Comparison of ENCODE assay signal across 8 mouse cellular contexts in genomic region chr6:49074117-49074490, GRCm38 (mm10). TPM values are rescaled to one million over a fixed set of nuclear protein-coding genes. Genes with fewer than 3 reads are reported as not detected.
A peak's percentile ranks its signal among the peaks of the same experiment; 100 is the strongest.
DNase-seq lines count a peak whose midpoint lies in the region; ATAC-seq and TF ChIP-seq lines count a peak whose summit lies in the region.

No protein-coding gene starts in this region.

- H3K4me1 ChIP-seq in kidney, embryonic 15.5 days, result peaks cover 16% of the 10 kb centered on the region
- H3K4me1 ChIP-seq in forebrain, embryonic 14.5 days (ENCODE audit: control insufficient read depth, insufficient read depth, low read length), result peaks cover 7% of the 10 kb centered on the region
- peaks cover 9% of the 10 kb centered on the region for H3K4me1 ChIP-seq in limb, embryonic 15.5 days
- H3K4me1 ChIP-seq in midbrain, postnatal 0 days (ENCODE audit: insufficient read depth, low read length), result peaks cover 6% of the 10 kb centered on the region; the same call in 1 of the 2 replicates

- H3K36me3 ChIP-seq in kidney, embryonic 15.5 days, result peaks cover 11% of the 10 kb centered on the region
- H3K36me3 ChIP-seq in forebrain, embryonic 14.5 days (ENCODE audit: control insufficient read depth, insufficient read depth, low read length), result no peaks in the 10 kb centered on the region
- no peaks in the 10 kb centered on the region for H3K36me3 ChIP-seq in limb, embryonic 15.5 days
- H3K36me3 ChIP-seq in midbrain, postnatal 0 days (ENCODE audit: insufficient read depth, low read length), result no peaks in the 10 kb centered on the region

- peak; percentile 69 for ATAC-seq in kidney, embryonic 15.5 days (replicated peaks; ENCODE audit: low FRiP score)
- ATAC-seq in forebrain, embryonic 14.5 days, result peak; percentile 64; the same call in 1 of the 2 replicates
- peak; percentile 49 for ATAC-seq in limb, embryonic 15.5 days (ENCODE audit: insufficient number of reproducible peaks, low FRiP score, low TSS enrichment, low read depth)
- peak; percentile 73 for ATAC-seq in midbrain, postnatal 0 days (ENCODE audit: low FRiP score)

- no peak for TF ChIP-seq CTCF in midbrain, postnatal 0 days (IDR thresholded peaks at IDR 0.05)

- H3K27me3 ChIP-seq in kidney, embryonic 15.5 days, result no peaks in the 10 kb centered on the region
- H3K27me3 ChIP-seq in forebrain, embryonic 14.5 days (replicated peaks; ENCODE audit: control insufficient read depth, insufficient read depth, low read length), result no peaks in the 10 kb centered on the region
- H3K27me3 ChIP-seq in limb, embryonic 15.5 days, result no peaks in the 10 kb centered on the region
- H3K27me3 ChIP-seq in midbrain, postnatal 0 days (ENCODE audit: insufficient read depth, low read length), result no peaks in the 10 kb centered on the region

- H3K9ac ChIP-seq in kidney, embryonic 15.5 days, result peak overlapping the region; percentile 93
- peak overlapping the region; percentile 95 for H3K9ac ChIP-seq in forebrain, embryonic 14.5 days (ENCODE audit: low read length)
- H3K9ac ChIP-seq in limb, embryonic 15.5 days, result peak overlapping the region; percentile 96
- peak overlapping the region; percentile 81 for H3K9ac ChIP-seq in midbrain, postnatal 0 days (replicated peaks; ENCODE audit: low read length, poor library complexity, severe bottlenecking)

- peak overlapping the region; percentile 98 for H3K4me3 ChIP-seq in kidney, embryonic 15.5 days (replicated peaks)
- peak overlapping the region; percentile 99 for H3K4me3 ChIP-seq in forebrain, embryonic 14.5 days (ENCODE audit: low read depth, low read length)
- peak overlapping the region; percentile 97 for H3K4me3 ChIP-seq in limb, embryonic 15.5 days
- H3K4me3 ChIP-seq in midbrain, postnatal 0 days (ENCODE audit: low read depth, low read length), result peak overlapping the region; percentile 87

- H3K4me2 ChIP-seq in kidney, embryonic 15.5 days, result peak overlapping the region; percentile 82
- H3K4me2 ChIP-seq in forebrain, embryonic 14.5 days (ENCODE audit: low read length), result peak overlapping the region; percentile 89
- H3K4me2 ChIP-seq in limb, embryonic 15.5 days, result peak overlapping the region; percentile 70
- H3K4me2 ChIP-seq in midbrain, postnatal 0 days (ENCODE audit: low read depth, low read length, poor library complexity, severe bottlenecking), result peak overlapping the region; percentile 83

- peak overlapping the region; percentile 84 for H3K27ac ChIP-seq in kidney, embryonic 15.5 days
- H3K27ac ChIP-seq in forebrain, embryonic 14.5 days (ENCODE audit: low read depth, low read length), result peak overlapping the region; percentile 71
- peak overlapping the region; percentile 87 for H3K27ac ChIP-seq in limb, embryonic 15.5 days
- H3K27ac ChIP-seq in midbrain, postnatal 0 days (ENCODE audit: low read depth, low read length), result peak overlapping the region; percentile 73

- DNase-seq in kidney, postnatal 4 days, result no peak
- peak; percentile 36 for DNase-seq in NIH3T3 (ENCODE audit: low read depth)
- DNase-seq in forebrain, embryonic 14.5 days (ENCODE audit: low spot score), result peak; percentile 12
- peak; percentile 15 for DNase-seq in midbrain, postnatal 0 days (ENCODE audit: low spot score)
- no peak for DNase-seq in adrenal gland, postnatal 25 days
- no peak for DNase-seq in natural killer cell, adult 2 months (ENCODE audit: low spot score in 2 of 2)

- 1% methylated on average over 19 of the region's 19 CpGs for WGBS in kidney, embryonic 15.5 days
- 1% methylated on average over 19 of the region's 19 CpGs for WGBS in forebrain, embryonic 14.5 days
- under 1% methylated on average over 19 of the region's 19 CpGs for WGBS in limb, embryonic 15.5 days
- under 1% methylated on average over 19 of the region's 19 CpGs for WGBS in midbrain, postnatal 0 days

- no peaks in the 10 kb centered on the region for H3K9me3 ChIP-seq in kidney, embryonic 15.5 days (replicated peaks)
- H3K9me3 ChIP-seq in forebrain, embryonic 14.5 days (replicated peaks; ENCODE audit: control insufficient read depth, low read length), result no peaks in the 10 kb centered on the region
- H3K9me3 ChIP-seq in limb, embryonic 15.5 days, result no peaks in the 10 kb centered on the region
- H3K9me3 ChIP-seq in midbrain, postnatal 0 days (ENCODE audit: low read length), result no peaks in the 10 kb centered on the region

RNA-seq across cellular contexts. Expression of gene Malsu1, which starts 0.5 kb away (rescaled TPM):
- polyA plus RNA-seq in kidney, embryonic 15.5 days (2015; fragmentation: Nextera tagmentation; extraction: Ambion mirVana), result 77.6 and 79.6 TPM in 2 replicates
- polyA plus RNA-seq in forebrain, embryonic 14.5 days (2014; fragmentation: Nextera tagmentation; extraction: Ambion mirVana), result 54.7 and 65.0 TPM in 2 replicates
- polyA plus RNA-seq in limb, embryonic 15.5 days (2015; fragmentation: Nextera tagmentation; extraction: Ambion mirVana), result 57.0 and 61.7 TPM in 2 replicates
- 32.0 and 47.7 TPM in 2 replicates for total RNA-seq in midbrain, postnatal 0 days (2014; rRNA removed)
- 90.6 and 92.3 TPM in 2 replicates for polyA plus RNA-seq in midbrain, postnatal 0 days (2015; fragmentation: Nextera tagmentation; extraction: Ambion mirVana)
- 29.6 and 43.0 TPM in 2 replicates for total RNA-seq in adrenal gland, postnatal 25 days (2021)

RNA-seq across cellular contexts. Expression of gene Gpnmb, which starts 37.8 kb away (rescaled TPM):
- polyA plus RNA-seq in kidney, embryonic 15.5 days (2015; fragmentation: Nextera tagmentation; extraction: Ambion mirVana), result 0.38 and 1.1 TPM in 2 replicates
- 0.80 and 0.83 TPM in 2 replicates for polyA plus RNA-seq in forebrain, embryonic 14.5 days (2014; fragmentation: Nextera tagmentation; extraction: Ambion mirVana)
- polyA plus RNA-seq in limb, embryonic 15.5 days (2015; fragmentation: Nextera tagmentation; extraction: Ambion mirVana), result 1.6 and 2.1 TPM in 2 replicates
- total RNA-seq in midbrain, postnatal 0 days (2014; rRNA removed), result 0.38 and 1.5 TPM in 2 replicates
- 0.40 and 0.77 TPM in 2 replicates for polyA plus RNA-seq in midbrain, postnatal 0 days (2015; fragmentation: Nextera tagmentation; extraction: Ambion mirVana)
- total RNA-seq in adrenal gland, postnatal 25 days (2021), result 0.33 TPM in 1 of 2 replicates, not detected in the other

Comparison
In these comparisons a context has a peak if more than half of its experiments do, and no peak if none do; other contexts are left out.
1. DNase-seq: peak in NIH3T3 (single experiment), forebrain, embryonic 14.5 days (single experiment) and midbrain, postnatal 0 days (single experiment); none in kidney, postnatal 4 days (0 of 2), adrenal gland, postnatal 25 days (single experiment) and natural killer cell, adult 2 months (0 of 2).
2. Peak in every context shown above with its lines, with median percentiles within 50 percentile points of each other: ATAC-seq, H3K27ac ChIP-seq, H3K4me2 ChIP-seq, H3K4me3 ChIP-seq and H3K9ac ChIP-seq.